Comparison of ENCODE assay signal across 20 mouse cellular contexts in genomic region chr11:84932261-84932660, GRCm38 (mm10). TPM values are rescaled to one million over a fixed set of nuclear protein-coding genes. Genes with fewer than 3 reads are reported as not detected.
DNase-seq lines count a peak whose midpoint lies in the region; ATAC-seq and TF ChIP-seq lines count a peak whose summit lies in the region.
"Had no signal": no experiment of that assay in that cellular context is flagged by ENCODE, and none has a peak within 500 bp of the region (broad histone marks: within the 10 kb centered on the region; RNA-seq: fewer than 3 reads in every experiment).

No protein-coding gene starts in this region.

- no peak overlapping the region for H3K27ac ChIP-seq in kidney, postnatal 0 days
- no peak overlapping the region for H3K27ac ChIP-seq in cerebellum, adult 2 months (ENCODE audit: insufficient read depth, low read length)
- H3K27ac ChIP-seq: embryonic facial prominence, embryonic 12.5 days; forebrain, embryonic 15.5 days; heart, embryonic 10.5 days; hindbrain, embryonic 10.5 days; hindbrain, embryonic 14.5 days; intestine, embryonic 15.5 days had no signal

- TF ChIP-seq CTCF in kidney, postnatal 0 days (IDR thresholded peaks at IDR 0.05; ENCODE audit: low read depth): peak; percentile 21; the same call in 1 of the 2 replicates
- no peak for TF ChIP-seq CTCF in cerebellum, adult 2 months (IDR thresholded peaks at IDR 0.05; ENCODE audit: borderline replicate concordance, insufficient read depth, low read depth, low read length)

- H3K4me3 ChIP-seq in kidney, postnatal 0 days (replicated peaks; ENCODE audit: low read depth, low read length): no peak overlapping the region
- H3K4me3 ChIP-seq in cerebellum, adult 2 months (replicated peaks; ENCODE audit: insufficient read depth, low read depth, low read length): no peak overlapping the region
- H3K4me3 ChIP-seq: embryonic facial prominence, embryonic 12.5 days; forebrain, embryonic 15.5 days; heart, embryonic 10.5 days; hindbrain, embryonic 10.5 days; intestine, embryonic 15.5 days had no signal

- DNase-seq in kidney, postnatal 0 days (ENCODE audit: low spot score): no peak
- DNase-seq in kidney, postnatal 14 days: no peak
- DNase-seq in 3T3-L1 (ENCODE audit: low read depth, low spot score): peak; percentile 9
- DNase-seq in ES-CJ7 (ENCODE audit: low read depth, low spot score): peak; percentile 64
- DNase-seq in embryo, embryonic 11 days: peak; percentile 41
- DNase-seq in cerebellum, adult 2 months: no peak
- DNase-seq: adrenal gland, adult 2 months; adrenal gland, postnatal 25 days; cerebellum, adult 18-20 months; cerebellum, postnatal 10 days; gastrocnemius, postnatal 10 days; heart, adult 18-20 months; heart, postnatal 10 days had no signal

- no peak for ATAC-seq in kidney, postnatal 0 days (replicated peaks; ENCODE audit: low FRiP score, low read depth)
- ATAC-seq: forebrain, embryonic 15.5 days; intestine, embryonic 15.5 days; Patski had no signal

- no peaks in the 10 kb centered on the region for H3K4me1 ChIP-seq in kidney, postnatal 0 days (replicated peaks; ENCODE audit: insufficient read depth, low read length)
- H3K4me1 ChIP-seq in cerebellum, adult 2 months (ENCODE audit: control insufficient read depth, insufficient read depth, low read length): no peaks in the 10 kb centered on the region
- H3K4me1 ChIP-seq: forebrain, embryonic 15.5 days; heart, embryonic 10.5 days; hindbrain, embryonic 10.5 days; intestine, embryonic 15.5 days had no signal

- no peaks in the 10 kb centered on the region for H3K27me3 ChIP-seq in kidney, postnatal 0 days (ENCODE audit: insufficient read depth, low read length)
- no peaks in the 10 kb centered on the region for H3K27me3 ChIP-seq in cerebellum, adult 2 months (ENCODE audit: control insufficient read depth, insufficient read depth, low read length)
- H3K27me3 ChIP-seq: embryonic facial prominence, embryonic 12.5 days; forebrain, embryonic 15.5 days; intestine, embryonic 15.5 days had no signal

- no peak overlapping the region for H3K9ac ChIP-seq in kidney, postnatal 0 days (ENCODE audit: low read depth, low read length)
- H3K9ac ChIP-seq: embryonic facial prominence, embryonic 12.5 days; forebrain, embryonic 15.5 days; hindbrain, embryonic 14.5 days; intestine, embryonic 15.5 days had no signal

- TF ChIP-seq POLR2A in cerebellum, adult 2 months (IDR thresholded peaks at IDR 0.05; ENCODE audit: borderline replicate concordance, insufficient read depth, low read length): no peak

- H3K9me3 ChIP-seq in kidney, postnatal 0 days (replicated peaks; ENCODE audit: low read length): no peaks in the 10 kb centered on the region
- H3K9me3 ChIP-seq: embryonic facial prominence, embryonic 12.5 days; forebrain, embryonic 15.5 days; heart, embryonic 10.5 days; hindbrain, embryonic 10.5 days; intestine, embryonic 15.5 days had no signal

- H3K4me2 ChIP-seq in kidney, postnatal 0 days (ENCODE audit: low read length): no peak overlapping the region
- H3K4me2 ChIP-seq: embryonic facial prominence, embryonic 12.5 days; forebrain, embryonic 15.5 days; hindbrain, embryonic 14.5 days; intestine, embryonic 15.5 days had no signal

- 14% methylated on average over 6 of the region's 6 CpGs for WGBS in kidney, postnatal 0 days
- 19% methylated on average over 6 of the region's 6 CpGs for WGBS in cerebellum, adult 2 months

- H3K36me3 ChIP-seq in kidney, postnatal 0 days (ENCODE audit: insufficient read depth, low read length): no peaks in the 10 kb centered on the region
- H3K36me3 ChIP-seq: embryonic facial prominence, embryonic 12.5 days; forebrain, embryonic 15.5 days; heart, embryonic 10.5 days; hindbrain, embryonic 10.5 days; intestine, embryonic 15.5 days had no signal

RNA-seq across cellular contexts. Expression of gene Znhit3, which starts 16.1 kb away (rescaled TPM):
- 45.2 and 47.5 TPM in 2 replicates for polyA plus RNA-seq in kidney, postnatal 0 days (2015; fragmentation: Nextera tagmentation; extraction: Ambion mirVana)
- 44.7 and 47.5 TPM in 2 replicates for polyA plus RNA-seq in cerebellum, adult 2 months (2012; rRNA removed)

RNA-seq across cellular contexts. Expression of gene Car4, which starts 25.3 kb away (rescaled TPM):
- 121 and 134 TPM in 2 replicates for polyA plus RNA-seq in kidney, postnatal 0 days (2015; fragmentation: Nextera tagmentation; extraction: Ambion mirVana)
- 187 and 208 TPM in 2 replicates for polyA plus RNA-seq in cerebellum, adult 2 months (2012; rRNA removed)
- polyA plus RNA-seq: Patski had no signal

RNA-seq across cellular contexts. Expression of gene Pigw, which starts 52.2 kb away (rescaled TPM):
- polyA plus RNA-seq in kidney, postnatal 0 days (2015; fragmentation: Nextera tagmentation; extraction: Ambion mirVana): 2.7 and 2.9 TPM in 2 replicates
- polyA plus RNA-seq in cerebellum, adult 2 months (2012; rRNA removed): 2.8 and 2.9 TPM in 2 replicates

RNA-seq across cellular contexts. Expression of gene Myo19, which starts 52.3 kb away (rescaled TPM):
- 12.6 and 13.2 TPM in 2 replicates for polyA plus RNA-seq in kidney, postnatal 0 days (2015; fragmentation: Nextera tagmentation; extraction: Ambion mirVana)
- polyA plus RNA-seq in cerebellum, adult 2 months (2012; rRNA removed): 13.2 and 15.3 TPM in 2 replicates

Comparison
In these comparisons a context has a peak if more than half of its experiments do, and no peak if none do; other contexts are left out.
1. DNase-seq: peak in 3T3-L1 (single experiment), ES-CJ7 (single experiment) and embryo, embryonic 11 days (single experiment); none in kidney, postnatal 0 days (single experiment), kidney, postnatal 14 days (single experiment) and cerebellum, adult 2 months (0 of 2).